Mouse (Mus musculus): Measurements from ENCODE around the gene Pakap.

The Pakap gene

GRCm38 (mm10) chr4:57674351-57674750 lies 106.4 kb downstream of the Pakap start:
- no peak for DNase-seq (ENCODE audit: low spot score)

GRCm38 (mm10) chr4:57675387-57675786 lies 107.4 kb downstream of the Pakap start:
- DNase-seq (ENCODE audit: low spot score): peak; percentile 60

- DNase-seq (ENCODE audit: low spot score): no peak
These were observed 109.9 kb downstream of the Pakap start for GRCm38 (mm10) chr4:57677916-57678315.

- DNase-seq (ENCODE audit: low spot score): no peak
These were observed 111.0 kb downstream of the Pakap start for GRCm38 (mm10) chr4:57678991-57679457.

- DNase-seq (ENCODE audit: low spot score): no peak
These were observed 112.2 kb downstream of the Pakap start for GRCm38 (mm10) chr4:57680186-57680585.

GRCm38 (mm10) chr4:57681511-57681910 lies 113.5 kb downstream of the Pakap start:
- peak; percentile 31 for DNase-seq (ENCODE audit: low spot score)

GRCm38 (mm10) chr4:57682341-57682740 lies 114.4 kb downstream of the Pakap start:
- no peak for DNase-seq (ENCODE audit: low spot score)

- DNase-seq (ENCODE audit: low spot score): no peak
These were observed 115.0 kb downstream of the Pakap start for GRCm38 (mm10) chr4:57682944-57683343.

GRCm38 (mm10) chr4:57684676-57685215 lies 116.8 kb downstream of the Pakap start:
- DNase-seq (ENCODE audit: low spot score): no peak

GRCm38 (mm10) chr4:57686736-57687135 lies 118.8 kb downstream of the Pakap start:
- DNase-seq (ENCODE audit: low spot score): no peak

- DNase-seq (ENCODE audit: low spot score): no peak
These were observed 119.6 kb downstream of the Pakap start for GRCm38 (mm10) chr4:57687583-57687982.

- DNase-seq (ENCODE audit: low spot score): no peak
These were observed 120.2 kb downstream of the Pakap start for GRCm38 (mm10) chr4:57688131-57688530.

GRCm38 (mm10) chr4:57690001-57690400 lies 122.0 kb downstream of the Pakap start:
- DNase-seq (ENCODE audit: low spot score): no peak

GRCm38 (mm10) chr4:57690805-57691204 lies 122.8 kb downstream of the Pakap start:
- no peak for DNase-seq (ENCODE audit: low spot score)

- no peak for DNase-seq (ENCODE audit: low spot score)
These were observed 126.6 kb downstream of the Pakap start for GRCm38 (mm10) chr4:57694356-57695136.

- DNase-seq (ENCODE audit: low spot score): no peak
These were observed 129.0 kb downstream of the Pakap start for GRCm38 (mm10) chr4:57696955-57697354.

- no peak for DNase-seq (ENCODE audit: low spot score)
These were observed 130.1 kb downstream of the Pakap start for GRCm38 (mm10) chr4:57697918-57698611.

GRCm38 (mm10) chr4:57701576-57701975 lies 133.6 kb downstream of the Pakap start:
- no peak for DNase-seq (ENCODE audit: low spot score)

- DNase-seq (ENCODE audit: low spot score): no peak
These were observed 135.8 kb downstream of the Pakap start for GRCm38 (mm10) chr4:57703574-57704470.

GRCm38 (mm10) chr4:57704575-57704974 lies 136.6 kb downstream of the Pakap start:
- no peak for DNase-seq (ENCODE audit: low spot score)

- no peak for DNase-seq (ENCODE audit: low spot score)
These were observed 147.9 kb downstream of the Pakap start for GRCm38 (mm10) chr4:57715849-57716248.

- DNase-seq (ENCODE audit: low spot score): peak; percentile 71
These were observed 148.8 kb downstream of the Pakap start for GRCm38 (mm10) chr4:57716735-57717134.
